Mouse (Mus musculus) left cerebral cortex, postnatal 4 days (tissue): ENCODE results near the gene Supt20. TPM values are rescaled to one million over a fixed set of nuclear protein-coding genes. Genes with fewer than 3 reads are reported as not detected.
"Not testable (repeated sequence)": the region's sequence is repeated elsewhere in the genome, so short reads cannot be mapped to it uniquely, and the experiment has no call there.

Experiments
- DNase-seq: peaks from one replicate; pipeline ENCODE4 v3.0.0-alpha.2; 2022
- intact Hi-C: fragments of 180-260 bp; cut with DNase I; formaldehyde crosslinking; loops from one replicate; pipeline ENCODE4 v1.15.1; 2025
- total RNA-seq, 2 experiments: library from RNA; stranded (reverse); gene quantifications; 2 replicates each; pipeline ENCODE4 v1.2.3; 2021

The Supt20 gene
- total RNA-seq, 2 experiments from 2014 or later, result 72.3 to 75.3 TPM

- no peak for DNase-seq
Measured at GRCm38 (mm10) chr3:54693056-54693415, 429 bp downstream of the Supt20 start.

GRCm38 (mm10) chr3:54699759-54700301, 7.2 kb downstream of the Supt20 start:
- DNase-seq, result no peak
- intact Hi-C loops, result no loop called here

More at GRCm38 (mm10) chr3:54693056-54693415, 429 bp downstream of the Supt20 start:
- intact Hi-C loops, result no loop called here

GRCm38 (mm10) chr3:54704106-54704505, 11.5 kb downstream of the Supt20 start:
- DNase-seq, intact Hi-C loops: not testable (repeated sequence)

GRCm38 (mm10) chr3:54708972-54709371, 16.4 kb downstream of the Supt20 start:
- no peak for DNase-seq
- intact Hi-C loops, result no loop called here

- intact Hi-C loops, result no loop called here
- DNase-seq, result no peak
Measured at GRCm38 (mm10) chr3:54714253-54714652, 21.6 kb downstream of the Supt20 start, which contains the start of gene Gm21958. Gm21958 (minus strand) TSS chr3:54714353.

GRCm38 (mm10) chr3:54715461-54715860, 22.9 kb downstream of the Supt20 start:
- intact Hi-C loops, result no loop called here
- DNase-seq, result no peak

GRCm38 (mm10) chr3:54717348-54717747, 24.7 kb downstream of the Supt20 start:
- intact Hi-C loops, result no loop called here
- DNase-seq, result no peak

- no peak for DNase-seq
Measured at GRCm38 (mm10) chr3:54718947-54719346, 26.3 kb downstream of the Supt20 start.

GRCm38 (mm10) chr3:54723741-54724500, 31.3 kb downstream of the Supt20 start:
- DNase-seq, result no peak
- intact Hi-C loops, result no loop called here

More at GRCm38 (mm10) chr3:54718947-54719346, 26.3 kb downstream of the Supt20 start:
- intact Hi-C loops, result no loop called here

GRCm38 (mm10) chr3:54725344-54725743, 32.7 kb downstream of the Supt20 start:
- DNase-seq, result no peak
- intact Hi-C loops, result no loop called here

- intact Hi-C loops, result no loop called here
- no peak for DNase-seq
Measured at GRCm38 (mm10) chr3:54727588-54727987, 35.0 kb downstream of the Supt20 start.

- intact Hi-C loops, result no loop called here
Measured at GRCm38 (mm10) chr3:54728100-54728499, 35.5 kb downstream of the Supt20 start.

GRCm38 (mm10) chr3:54731626-54732150, 39.1 kb downstream of the Supt20 start:
- DNase-seq, result no peak
- intact Hi-C loops, result no loop called here

More at GRCm38 (mm10) chr3:54728100-54728499, 35.5 kb downstream of the Supt20 start:
- DNase-seq, result no peak

GRCm38 (mm10) chr3:54732371-54732770, 39.8 kb downstream of the Supt20 start:
- intact Hi-C loops, result no loop called here
- no peak for DNase-seq

GRCm38 (mm10) chr3:54734411-54735246, 42.0 kb downstream of the Supt20 start:
- intact Hi-C loops, result no loop called here

GRCm38 (mm10) chr3:54735247-54736046, 42.8 kb downstream of the Supt20 start, which contains the start of the genes Exosc8 and Alg5:
Exosc8 (minus strand) TSS chr3:54735393.
Alg5 (plus strand) TSS chr3:54735539.
- intact Hi-C loops, result no loop called here
- DNase-seq, result peak; percentile 91

More at GRCm38 (mm10) chr3:54734411-54735246, 42.0 kb downstream of the Supt20 start:
- peak; percentile 93 for DNase-seq

GRCm38 (mm10) chr3:54736101-54736927, 43.7 kb downstream of the Supt20 start:
- DNase-seq, result no peak
- intact Hi-C loops, result no loop called here

GRCm38 (mm10) chr3:54737317-54737716, 44.7 kb downstream of the Supt20 start:
- DNase-seq, result no peak
- intact Hi-C loops, result no loop called here

- no peak for DNase-seq
- intact Hi-C loops, result no loop called here
Measured at GRCm38 (mm10) chr3:54741965-54742364, 49.4 kb downstream of the Supt20 start.
